Mouse (Mus musculus): ENCODE measurements around the gene Cd207. TPM values are rescaled to one million over a fixed set of nuclear protein-coding genes. Genes with fewer than 3 reads are reported as not detected.

Gene Cd207
- not detected in 2 replicates for polyA plus RNA-seq (2012; rRNA removed)

- 55% methylated on average over 4 of the region's 4 CpGs for WGBS
- DNase-seq = no peak
- Histone ChIP-seq H3K27me3 (ENCODE audit: control insufficient read depth, insufficient read depth, low read length) (no peaks in the 10 kb centered on the region), H3K4me3 (replicated peaks; ENCODE audit: insufficient read depth, low read depth, low read length) (no peak within 1 kb of the TSS), H3K4me1 (ENCODE audit: control insufficient read depth, insufficient read depth, low read length) (no peaks in the 10 kb centered on the region), H3K27ac (ENCODE audit: insufficient read depth, low read length) (no peak within 1 kb of the TSS)
- no peak for TF ChIP-seq CTCF (IDR thresholded peaks at IDR 0.05; ENCODE audit: borderline replicate concordance, insufficient read depth, low read depth, low read length)
- no peak for TF ChIP-seq POLR2A (IDR thresholded peaks at IDR 0.05; ENCODE audit: borderline replicate concordance, insufficient read depth, low read length)
Observed at GRCm38 (mm10) chr6:83677757-83678156, at the start of gene Cd207. Gene Cd207, minus strand, starts transcription at chr6:83677857.

- WGBS = 38% methylated on average over 4 of the region's 4 CpGs
- H3K27me3 ChIP-seq (ENCODE audit: control insufficient read depth, insufficient read depth, low read length) = peaks cover 5% of the 10 kb centered on the region; the same call in 1 of the 2 replicates
- H3K27ac ChIP-seq (ENCODE audit: insufficient read depth, low read length) = no peak overlapping the region
- TF ChIP-seq CTCF (IDR thresholded peaks at IDR 0.05; ENCODE audit: borderline replicate concordance, insufficient read depth, low read depth, low read length) (no peak), POLR2A (IDR thresholded peaks at IDR 0.05; ENCODE audit: borderline replicate concordance, insufficient read depth, low read length) (no peak)
- no peak for DNase-seq
- H3K4me3 ChIP-seq (replicated peaks; ENCODE audit: insufficient read depth, low read depth, low read length) = no peak overlapping the region
- no peaks in the 10 kb centered on the region for H3K4me1 ChIP-seq (ENCODE audit: control insufficient read depth, insufficient read depth, low read length)
Observed at GRCm38 (mm10) chr6:83727178-83727577, 49.5 kb upstream of the Cd207 start.

DNA sequence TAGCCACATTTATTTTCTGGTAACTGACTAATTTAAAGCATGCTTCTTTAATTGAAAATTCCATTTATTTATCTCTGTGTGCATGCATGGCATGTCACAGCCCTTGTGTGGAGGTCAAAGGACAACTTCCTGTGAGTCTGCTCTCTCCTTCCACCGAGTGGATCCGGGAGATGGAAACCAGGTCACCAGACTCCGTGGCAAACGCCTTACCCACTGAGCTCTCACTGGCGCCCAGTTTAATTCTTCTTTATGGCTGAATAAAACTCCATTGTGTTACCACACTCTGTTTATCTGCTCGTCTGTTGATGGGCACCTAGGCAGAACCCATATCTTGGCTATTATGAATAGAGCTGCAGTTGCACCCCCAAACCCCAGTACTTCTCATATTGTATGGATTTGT, 44.9 kb upstream of the Cd207 start:
- WGBS = 15% methylated on average over 6 of the region's 6 CpGs
- Histone ChIP-seq H3K27me3 (ENCODE audit: control insufficient read depth, insufficient read depth, low read length) (peaks cover 7% of the 10 kb centered on the region; the same call in 1 of the 2 replicates), H3K27ac (ENCODE audit: insufficient read depth, low read length) (no peak overlapping the region), H3K4me3 (replicated peaks; ENCODE audit: insufficient read depth, low read depth, low read length) (no peak overlapping the region), H3K4me1 (ENCODE audit: control insufficient read depth, insufficient read depth, low read length) (no peaks in the 10 kb centered on the region)
- TF ChIP-seq CTCF (IDR thresholded peaks at IDR 0.05; ENCODE audit: borderline replicate concordance, insufficient read depth, low read depth, low read length) (no peak), POLR2A (IDR thresholded peaks at IDR 0.05; ENCODE audit: borderline replicate concordance, insufficient read depth, low read length) (no peak)
- DNase-seq = no peak

DNA sequence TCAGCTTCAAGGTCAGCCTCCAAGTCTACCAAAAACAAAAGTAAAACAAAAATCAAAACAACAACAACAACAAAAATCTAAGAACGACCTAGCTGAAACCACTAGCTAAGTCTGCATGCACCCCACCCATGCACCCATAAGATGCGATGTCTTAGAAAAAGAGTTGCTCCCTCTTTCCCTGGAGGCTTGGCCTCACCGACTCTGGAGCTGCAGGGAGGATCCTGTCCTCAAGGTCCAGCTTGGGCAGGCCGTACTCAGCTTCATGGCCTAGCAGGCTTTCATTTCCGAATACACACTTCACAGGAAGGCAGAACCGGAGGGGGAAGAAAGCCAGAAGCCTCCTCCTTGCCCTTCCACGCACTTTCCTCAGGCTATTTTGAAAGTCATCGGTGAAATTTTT, 39.4 kb upstream of the Cd207 start:
- no peak overlapping the region for H3K4me3 ChIP-seq (replicated peaks; ENCODE audit: insufficient read depth, low read depth, low read length)
- WGBS = 5% methylated on average over 8 of the region's 8 CpGs
- DNase-seq = no peak
- H3K27me3 ChIP-seq (ENCODE audit: control insufficient read depth, insufficient read depth, low read length) = peaks cover 18% of the 10 kb centered on the region; the same call in 1 of the 2 replicates
- no peaks in the 10 kb centered on the region for H3K4me1 ChIP-seq (ENCODE audit: control insufficient read depth, insufficient read depth, low read length)
- no peak for TF ChIP-seq POLR2A (IDR thresholded peaks at IDR 0.05; ENCODE audit: borderline replicate concordance, insufficient read depth, low read length)
- no peak for TF ChIP-seq CTCF (IDR thresholded peaks at IDR 0.05; ENCODE audit: borderline replicate concordance, insufficient read depth, low read depth, low read length)
- H3K27ac ChIP-seq (ENCODE audit: insufficient read depth, low read length) = no peak overlapping the region

DNA sequence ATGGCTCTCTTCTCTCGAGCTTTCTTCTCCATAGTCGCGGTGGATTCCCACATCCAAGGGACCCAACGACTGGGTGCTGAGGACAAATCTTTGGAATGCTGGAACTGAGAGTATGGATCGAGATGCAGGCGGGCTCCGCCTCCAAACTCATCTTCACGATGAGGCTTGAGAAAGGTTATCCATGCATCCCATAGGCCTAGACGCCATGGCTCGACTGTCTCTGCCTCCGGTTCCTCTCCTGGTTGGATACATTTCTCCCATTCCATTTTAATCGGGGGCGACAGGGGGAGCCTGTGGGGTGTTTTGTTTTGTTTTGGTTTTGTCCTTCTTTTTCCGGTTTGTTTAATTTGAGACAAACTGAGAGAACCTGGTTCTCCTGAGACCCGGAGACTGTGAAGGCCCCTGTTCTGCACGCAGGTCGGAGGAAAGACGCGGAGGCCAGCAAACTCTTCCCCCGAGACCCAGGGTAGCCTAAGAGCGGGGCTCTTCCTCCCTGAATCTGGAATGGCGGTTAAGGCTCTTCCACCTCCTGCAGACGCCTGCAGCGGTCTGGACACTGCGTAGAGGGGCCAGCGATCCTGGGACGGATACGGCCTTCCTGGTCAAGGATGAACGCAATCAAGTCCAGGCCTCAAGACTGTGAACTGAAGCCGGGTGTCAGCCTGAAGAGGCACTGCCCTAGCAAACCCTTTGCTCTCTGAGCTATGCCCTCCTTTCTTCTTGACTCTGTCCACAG, 38.0 kb upstream of the Cd207 start:
- peak in 1 of 2 experiments; percentile 25 for DNase-seq
- Histone ChIP-seq H3K4me3 (replicated peaks; ENCODE audit: insufficient read depth, low read depth, low read length) (no peak overlapping the region), H3K4me1 (ENCODE audit: control insufficient read depth, insufficient read depth, low read length) (no peaks in the 10 kb centered on the region), H3K27ac (ENCODE audit: insufficient read depth, low read length) (no peak overlapping the region), H3K27me3 (ENCODE audit: control insufficient read depth, insufficient read depth, low read length) (peaks cover 24% of the 10 kb centered on the region; the same call in 1 of the 2 replicates)
- 7% methylated on average over 30 of the region's 30 CpGs for WGBS
- TF ChIP-seq CTCF (IDR thresholded peaks at IDR 0.05; ENCODE audit: borderline replicate concordance, insufficient read depth, low read depth, low read length) = no peak
- TF ChIP-seq POLR2A (IDR thresholded peaks at IDR 0.05; ENCODE audit: borderline replicate concordance, insufficient read depth, low read length) = no peak

GRCm38 (mm10) chr6:83714221-83715123, 36.8 kb upstream of the Cd207 start:
- H3K4me1 ChIP-seq (ENCODE audit: control insufficient read depth, insufficient read depth, low read length) = no peaks in the 10 kb centered on the region
- H3K27ac ChIP-seq (ENCODE audit: insufficient read depth, low read length) = no peak overlapping the region
- no peak overlapping the region for H3K4me3 ChIP-seq (replicated peaks; ENCODE audit: insufficient read depth, low read depth, low read length)
- TF ChIP-seq POLR2A (IDR thresholded peaks at IDR 0.05; ENCODE audit: borderline replicate concordance, insufficient read depth, low read length) = no peak
- TF ChIP-seq CTCF (IDR thresholded peaks at IDR 0.05; ENCODE audit: borderline replicate concordance, insufficient read depth, low read depth, low read length) = no peak
- DNase-seq = peak; percentile 18 to 27
- H3K27me3 ChIP-seq (ENCODE audit: control insufficient read depth, insufficient read depth, low read length) = peaks cover 25% of the 10 kb centered on the region; the same call in 1 of the 2 replicates
- WGBS = 3% methylated on average over 34 of the region's 34 CpGs

GRCm38 (mm10) chr6:83713271-83714136, 35.8 kb upstream of the Cd207 start:
- H3K27me3 ChIP-seq (ENCODE audit: control insufficient read depth, insufficient read depth, low read length) = peaks cover 27% of the 10 kb centered on the region; the same call in 1 of the 2 replicates
- TF ChIP-seq CTCF (IDR thresholded peaks at IDR 0.05; ENCODE audit: borderline replicate concordance, insufficient read depth, low read depth, low read length) = no peak
- no peak for TF ChIP-seq POLR2A (IDR thresholded peaks at IDR 0.05; ENCODE audit: borderline replicate concordance, insufficient read depth, low read length)
- no peak for DNase-seq
- H3K4me3 ChIP-seq (replicated peaks; ENCODE audit: insufficient read depth, low read depth, low read length) = no peak overlapping the region
- H3K27ac ChIP-seq (ENCODE audit: insufficient read depth, low read length) = no peak overlapping the region
- no peaks in the 10 kb centered on the region for H3K4me1 ChIP-seq (ENCODE audit: control insufficient read depth, insufficient read depth, low read length)
- WGBS = 10% methylated on average over 12 of the region's 12 CpGs
